Mouse (Mus musculus): ENCODE measurements around the gene Lpp.

DNA sequence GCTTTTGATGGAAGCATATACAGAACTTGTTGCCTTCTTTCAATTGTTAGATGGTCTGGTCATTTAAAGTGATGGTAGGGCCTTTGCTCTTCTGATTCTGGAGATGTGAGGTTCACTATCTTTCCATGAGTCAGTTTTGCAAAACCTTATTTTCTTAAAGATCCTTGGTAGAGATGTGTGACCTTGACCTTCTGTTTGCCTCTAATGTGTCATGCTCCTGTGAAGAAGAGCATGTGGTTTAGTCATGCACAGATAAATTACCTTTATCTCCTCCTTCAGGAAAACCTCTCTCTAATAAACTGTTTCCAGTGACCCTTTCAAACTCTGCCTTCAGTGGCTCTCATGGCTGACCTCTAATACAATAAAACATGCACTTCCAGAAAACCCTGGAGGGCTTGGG is 356.5 kb downstream of the Lpp start:
- TF ChIP-seq CTCF (IDR thresholded peaks at IDR 0.05; ENCODE audit: low read depth): no peak
- no peak for TF ChIP-seq EP300 (IDR thresholded peaks at IDR 0.05; ENCODE audit: low read depth)

Data from liver, postnatal 0 days (tissue).